Mouse (Mus musculus): ENCODE measurements around the gene Vmn2r115. TPM values are rescaled to one million over a fixed set of nuclear protein-coding genes. Genes with fewer than 3 reads are reported as not detected.
"Not testable (repeated sequence)": the region's sequence is repeated elsewhere in the genome, so short reads cannot be mapped to it uniquely, and the experiment has no call there.

Vmn2r115 gene
- total RNA-seq (2021): not detected
- long read RNA-seq, experiment 1: 0 reads
- long read RNA-seq, experiment 2: 0 reads

DNA sequence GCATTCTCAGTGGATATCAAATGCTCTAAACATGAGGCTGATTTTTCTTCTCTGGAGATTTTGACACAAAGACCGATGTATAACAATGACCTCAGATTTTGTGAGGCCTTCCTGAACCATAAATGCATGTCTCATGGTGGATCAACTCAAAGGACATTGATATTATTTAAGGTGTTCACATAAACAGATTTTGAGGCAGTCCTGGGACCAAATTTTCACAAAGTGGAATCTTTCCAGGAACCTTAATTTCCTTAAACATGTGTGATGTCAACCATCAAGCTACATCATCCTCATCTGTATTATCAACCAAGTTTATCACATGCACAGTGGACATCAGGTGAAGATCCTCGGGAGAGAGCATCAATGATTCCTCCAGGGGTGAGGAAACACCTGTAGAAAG, at the start of gene Vmn2r115:
TSS of gene Vmn2r115 (plus strand) at position 301 of the 400 bp plus-strand sequence.
- not testable (repeated sequence) for DNase-seq (ENCODE audit: low spot score in 2 of 2)

DNA sequence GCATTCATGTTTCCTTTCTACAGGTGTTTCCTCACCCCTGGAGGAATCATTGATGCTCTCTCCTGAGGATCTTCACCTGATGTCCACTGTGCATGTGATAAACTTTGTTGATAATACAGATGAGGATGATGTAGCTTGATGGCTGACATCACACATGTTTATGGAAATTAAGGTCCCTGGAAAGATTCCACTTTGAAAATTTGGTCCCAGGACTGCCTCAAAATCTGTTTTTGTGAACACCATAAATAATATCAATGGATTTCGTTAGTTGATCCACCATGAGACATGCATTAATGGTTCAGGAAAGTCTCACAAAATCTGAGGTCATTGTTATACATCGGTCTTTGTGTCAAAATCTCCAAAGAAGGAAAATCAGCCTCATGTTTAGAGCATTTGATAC, 31.1 kb upstream of the Vmn2r115 start, which contains the start of gene Vmn2r114:
TSS of gene Vmn2r114 (minus strand) at position 101 of the 400 bp plus-strand sequence.
- not testable (repeated sequence) for DNase-seq (ENCODE audit: low spot score in 2 of 2)

DNA sequence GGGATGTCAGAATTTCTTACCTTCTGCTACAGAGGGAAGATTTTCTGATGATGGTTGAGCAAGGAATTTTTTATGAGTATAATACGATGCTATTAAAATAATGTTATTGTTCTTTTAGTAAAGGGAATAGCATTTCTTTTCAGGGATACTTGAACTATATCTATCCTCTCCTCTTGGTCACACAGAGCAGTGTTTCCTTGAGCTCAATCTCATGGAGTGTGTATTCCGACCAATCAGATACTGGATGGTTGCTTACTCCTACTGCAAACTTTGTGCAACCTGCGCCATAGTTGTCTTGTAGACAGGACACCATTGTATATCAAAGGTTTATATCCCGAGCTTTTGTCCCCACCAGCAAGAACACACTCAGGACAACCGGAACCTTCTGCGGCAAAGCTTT, 12.9 kb upstream of the Vmn2r115 start:
- DNase-seq (ENCODE audit: low spot score in 2 of 2): no peak

DNA sequence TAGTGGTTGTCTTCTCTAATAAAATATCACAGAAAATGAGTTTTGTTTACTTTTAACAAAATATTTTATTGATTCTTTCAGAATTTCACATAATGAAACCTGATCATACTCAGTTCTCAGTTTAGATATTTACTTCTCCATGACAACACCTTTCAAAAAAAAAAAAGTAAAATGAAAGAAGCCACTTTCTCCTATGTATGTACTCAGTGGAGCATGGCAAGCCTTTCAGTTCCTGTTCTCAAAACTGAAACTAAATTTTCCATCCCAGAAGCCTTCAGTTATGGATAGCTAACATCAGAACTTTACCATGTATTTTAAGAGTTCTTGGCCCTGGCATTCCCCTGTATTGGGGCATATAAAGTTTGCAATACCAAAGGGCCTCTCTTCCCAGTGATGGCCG, 8.1 kb downstream of the Vmn2r115 start:
- DNase-seq (ENCODE audit: low spot score in 2 of 2): no peak

DNA sequence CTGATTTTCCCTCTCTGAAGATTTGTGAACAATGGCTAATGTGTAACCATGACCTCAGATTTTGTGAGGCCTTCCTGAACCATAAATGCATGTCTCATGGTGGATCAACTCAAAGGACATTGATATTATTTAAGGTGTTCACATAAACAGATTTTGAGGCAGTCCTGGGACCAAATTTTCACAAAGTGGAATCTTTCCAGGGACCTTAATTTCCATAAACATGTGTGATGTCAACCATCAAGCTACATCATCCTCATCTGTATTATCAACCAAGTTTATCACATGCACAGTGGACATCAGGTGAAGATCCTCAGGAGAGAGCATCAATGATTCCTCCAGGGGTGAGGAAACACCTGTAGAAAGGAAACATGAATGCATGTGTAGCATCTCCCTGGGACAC, 40.8 kb downstream of the Vmn2r115 start, which contains the start of gene Vmn2r116:
TSS of gene Vmn2r116 (plus strand) at position 301 of the 400 bp plus-strand sequence.
- DNase-seq (ENCODE audit: low spot score in 2 of 2): not testable (repeated sequence)

Other genes with a start within 250 kb of the Vmn2r115 start
- gene Zfp40, start 150.5 kb upstream of the Vmn2r115 start, total RNA-seq (2021): 10 to 100 TPM; 23.2 to 25.3 TPM
- not detected for gene Vmn2r114, start 31.2 kb upstream of the Vmn2r115 start, total RNA-seq (2021)
- gene Vmn2r116, start 40.9 kb downstream of the Vmn2r115 start, total RNA-seq (2021): not detected
- not detected for gene Vmn2r117, start 136.0 kb downstream of the Vmn2r115 start, total RNA-seq (2021)
- gene Zfp213, start 220.5 kb downstream of the Vmn2r115 start, total RNA-seq (2021): 1 to 10 TPM; 4.6 to 6.5 TPM